8 mouse cellular contexts compared by ENCODE assay signal in genomic region chr16:44139536-44140185, GRCm38 (mm10). TPM values are rescaled to one million over a fixed set of nuclear protein-coding genes. Genes with fewer than 3 reads are reported as not detected.
DNase-seq lines count a peak whose midpoint lies in the region; ATAC-seq lines count a peak whose summit lies in the region.

TSS of gene Atp6v1a (minus strand) at chr16:44139705.
TSS of gene Naa50 (plus strand) at chr16:44139830.

- H3K27me3 ChIP-seq in forebrain, embryonic 14.5 days (replicated peaks; ENCODE audit: control insufficient read depth, insufficient read depth, low read length) = no peaks in the 10 kb centered on the region
- H3K27me3 ChIP-seq in lung, embryonic 16.5 days (ENCODE audit: control insufficient read depth, insufficient read depth, low read depth, low read length) = no peaks in the 10 kb centered on the region

- H3K4me3 ChIP-seq in forebrain, embryonic 14.5 days (ENCODE audit: low read depth, low read length) = peak within 1 kb of the TSS; percentile 77
- peak within 1 kb of the TSS; percentile 98 for H3K4me3 ChIP-seq in lung, embryonic 16.5 days (ENCODE audit: low read length)

- peaks cover 16% of the 10 kb centered on the region for H3K4me1 ChIP-seq in forebrain, embryonic 14.5 days (ENCODE audit: control insufficient read depth, insufficient read depth, low read length)
- peaks cover 14% of the 10 kb centered on the region for H3K4me1 ChIP-seq in lung, embryonic 16.5 days (replicated peaks; ENCODE audit: control insufficient read depth, insufficient read depth, low read length)

- H3K9me3 ChIP-seq in forebrain, embryonic 14.5 days (replicated peaks; ENCODE audit: control insufficient read depth, low read length) = no peaks in the 10 kb centered on the region
- no peaks in the 10 kb centered on the region for H3K9me3 ChIP-seq in lung, embryonic 16.5 days (ENCODE audit: control insufficient read depth, low read length)

- peak; percentile 90 for ATAC-seq in forebrain, embryonic 14.5 days
- peak; percentile 93 for ATAC-seq in lung, embryonic 16.5 days (ENCODE audit: low read depth)

- DNase-seq in ES-CJ7 (ENCODE audit: low read depth, low spot score) = peak; percentile 94
- DNase-seq in cerebellum, adult 11 months = peak; percentile 90
- peak; percentile 96 for DNase-seq in forebrain, embryonic 14.5 days (ENCODE audit: low spot score)
- DNase-seq in heart, postnatal 25 days (ENCODE audit: low spot score) = peak; percentile 78
- peak; percentile 88 for DNase-seq in layer of hippocampus, adult 8-10 months (ENCODE audit: low spot score in 2 of 2)
- DNase-seq in ovary, postnatal 10 days (ENCODE audit: low spot score) = peak; percentile 78
- DNase-seq in thymus, postnatal 10 days (ENCODE audit: low spot score in 2 of 2) = peak; percentile 82 to 93

- under 1% methylated on average over 60 of the region's 71 CpGs for WGBS in forebrain, embryonic 14.5 days
- under 1% methylated on average over 52 of the region's 71 CpGs for WGBS in lung, embryonic 16.5 days

- peak within 1 kb of the TSS; percentile 93 for H3K4me2 ChIP-seq in forebrain, embryonic 14.5 days (ENCODE audit: low read length)
- peak within 1 kb of the TSS; percentile 92 for H3K4me2 ChIP-seq in lung, embryonic 16.5 days (ENCODE audit: low read depth, low read length)

- intact Hi-C loops in heart, postnatal 25 days (cut with DNase I) = loop anchor here (1.0 to 10.0 kb wide), 3 partner anchors 33 to 245 kb away; partner anchors contain the start of gene Spice1

- H3K27ac ChIP-seq in forebrain, embryonic 14.5 days (ENCODE audit: low read depth, low read length) = peak within 1 kb of the TSS; percentile 98
- peak within 1 kb of the TSS; percentile 100 for H3K27ac ChIP-seq in lung, embryonic 16.5 days (ENCODE audit: low read length)

- H3K9ac ChIP-seq in forebrain, embryonic 14.5 days (ENCODE audit: low read length) = peak within 1 kb of the TSS; percentile 86
- H3K9ac ChIP-seq in lung, embryonic 16.5 days (ENCODE audit: low read length) = peak within 1 kb of the TSS; percentile 96

- no peaks in the 10 kb centered on the region for H3K36me3 ChIP-seq in forebrain, embryonic 14.5 days (ENCODE audit: control insufficient read depth, insufficient read depth, low read length)
- no peaks in the 10 kb centered on the region for H3K36me3 ChIP-seq in lung, embryonic 16.5 days (ENCODE audit: control insufficient read depth, insufficient read depth, low read length)

RNA-seq across cellular contexts. Expression of gene Atp6v1a, which starts in this region (rescaled TPM):
- polyA plus RNA-seq in forebrain, embryonic 14.5 days (2014; fragmentation: Nextera tagmentation; extraction: Ambion mirVana) = 125 and 127 TPM in 2 replicates
- total RNA-seq in heart, postnatal 25 days (2021) = 10 to 100 TPM; 28.0 to 30.3 TPM
- 100 to 1,000 TPM; 529 to 603 (median 565) TPM for total RNA-seq in layer of hippocampus, adult 8-10 months (2022)
- polyA plus RNA-seq in lung, embryonic 16.5 days (2015; fragmentation: Nextera tagmentation; extraction: Ambion mirVana) = 69.2 TPM in 2 replicates

RNA-seq across cellular contexts. Expression of gene Naa50, which starts in this region (rescaled TPM):
- 39.6 and 44.8 TPM in 2 replicates for polyA plus RNA-seq in forebrain, embryonic 14.5 days (2014; fragmentation: Nextera tagmentation; extraction: Ambion mirVana)
- 10 to 100 TPM; 56.0 to 60.1 TPM for total RNA-seq in heart, postnatal 25 days (2021)
- total RNA-seq in layer of hippocampus, adult 8-10 months (2022) = 10 to 100 TPM; 59.0 to 71.1 (median 64.7) TPM
- 84.2 and 91.3 TPM in 2 replicates for polyA plus RNA-seq in lung, embryonic 16.5 days (2015; fragmentation: Nextera tagmentation; extraction: Ambion mirVana)

Comparison
In these comparisons a context has a peak if more than half of its experiments do, and no peak if none do; other contexts are left out.
1. Peak in every context shown above with its lines: DNase-seq, ATAC-seq, H3K4me3 ChIP-seq and H3K27ac ChIP-seq.
2. RNA of gene Atp6v1a (total RNA-seq): 529 to 603 TPM in layer of hippocampus, adult 8-10 months; 28.0 to 30.3 TPM in heart, postnatal 25 days; every median in the first group is over 10 times any median in the second.